Mouse (Mus musculus) ES-E14 (cell line): Measurements from ENCODE around the gene Olfr709-ps1.

Experiments used
- HCFC1 ChIP-seq: IDR thresholded peaks from 2 replicates; pipeline ENCODE4 v1.6.1; 2012; ENCODE audit warnings: low read length, inconsistent platforms, borderline replicate concordance; ENCODE audit not compliant: insufficient read depth
- ZC3H11A ChIP-seq: IDR thresholded peaks from 2 replicates; pipeline ENCODE4 v1.6.1; 2012; ENCODE audit warnings: low read depth, mild to moderate bottlenecking, inconsistent platforms, low read length, borderline replicate concordance
- ZNF384 ChIP-seq: IDR thresholded peaks from 2 replicates; pipeline ENCODE4 v1.6.1; 2012; ENCODE audit warnings: low read depth, low read length, inconsistent platforms

GRCm38 (mm10) chr7:106948212-106948611 lies 16.2 kb upstream of the Olfr709-ps1 start, which contains the start of gene Olfr710:
- TF ChIP-seq ZNF384: no peak
- no peak for TF ChIP-seq HCFC1
- no peak for TF ChIP-seq ZC3H11A
